Mouse (Mus musculus): ENCODE measurements around the gene Pomt2. TPM values are rescaled to one million over a fixed set of nuclear protein-coding genes. Genes with fewer than 3 reads are reported as not detected.
"Not testable (repeated sequence)": the region's sequence is repeated elsewhere in the genome, so short reads cannot be mapped to it uniquely, and the experiment has no call there.

Pomt2 gene
- 13.7 and 17.7 TPM in 2 replicates for total RNA-seq (2021)
- long read RNA-seq, full-length matches to known transcripts: 10 of 16 reads
- long read RNA-seq, partial matches to known transcripts: 2 of 16 reads
- long read RNA-seq, other reads (novel, unspliced or antisense): 4 of 16 reads

DNA sequence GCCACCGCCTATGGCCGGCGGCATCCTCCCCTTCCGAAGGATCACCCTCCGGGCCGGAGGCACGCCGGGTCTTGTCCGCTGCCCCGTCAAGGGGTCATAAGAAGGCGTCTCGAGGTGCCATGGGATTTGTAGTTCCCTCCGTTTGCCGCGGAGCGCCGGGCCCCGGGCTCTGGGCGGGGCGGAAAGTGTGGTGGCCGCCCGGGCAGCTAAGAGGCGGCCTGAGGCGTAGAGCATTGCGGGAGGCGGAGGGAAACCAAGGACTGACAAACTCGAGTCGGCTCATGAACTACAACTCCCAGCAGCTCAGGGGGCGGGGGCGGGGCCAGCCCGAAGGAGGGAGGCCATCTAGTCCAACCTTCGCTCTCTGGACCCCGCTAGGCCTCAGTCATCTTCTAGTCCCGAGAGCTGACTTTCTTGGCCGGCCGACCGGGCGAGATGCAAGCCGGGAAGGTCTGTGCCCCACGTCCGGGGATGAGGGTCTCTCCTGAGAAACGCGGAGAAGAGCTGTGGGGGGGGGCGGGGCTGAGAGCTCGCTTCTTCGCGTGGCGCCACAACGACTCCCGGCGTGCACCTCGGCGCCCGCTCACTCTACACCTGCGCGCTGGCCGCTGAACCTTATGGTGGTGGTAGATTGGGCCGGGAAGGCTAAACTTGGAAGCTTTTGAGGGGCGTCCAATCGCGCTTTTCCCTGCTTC lies at the start of gene Pomt2:
TSS of gene Pomt2 (minus strand) at position 574 of the 695 bp plus-strand sequence.
- peak; percentile 88 for DNase-seq

DNA sequence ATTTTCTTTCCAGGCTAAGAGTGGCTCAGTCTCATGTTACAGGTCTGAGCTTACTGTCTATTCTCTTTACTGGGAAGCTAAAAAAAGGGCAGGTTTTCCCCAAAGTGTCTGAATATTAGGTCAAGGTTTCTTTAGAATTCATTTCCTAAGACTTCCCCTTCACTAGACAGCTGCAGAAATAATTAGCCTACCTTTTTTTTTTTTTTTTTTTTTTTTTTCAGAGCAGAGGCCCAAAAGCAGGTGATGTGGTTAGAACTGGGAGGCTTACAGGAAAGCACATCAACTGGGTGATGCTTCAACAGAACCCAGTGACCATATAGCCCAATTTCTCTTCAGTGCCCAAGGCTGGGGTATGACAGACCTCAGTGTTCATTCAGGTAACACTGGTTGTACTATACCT lies 48.5 kb upstream of the Pomt2 start:
- no peak for DNase-seq

DNA sequence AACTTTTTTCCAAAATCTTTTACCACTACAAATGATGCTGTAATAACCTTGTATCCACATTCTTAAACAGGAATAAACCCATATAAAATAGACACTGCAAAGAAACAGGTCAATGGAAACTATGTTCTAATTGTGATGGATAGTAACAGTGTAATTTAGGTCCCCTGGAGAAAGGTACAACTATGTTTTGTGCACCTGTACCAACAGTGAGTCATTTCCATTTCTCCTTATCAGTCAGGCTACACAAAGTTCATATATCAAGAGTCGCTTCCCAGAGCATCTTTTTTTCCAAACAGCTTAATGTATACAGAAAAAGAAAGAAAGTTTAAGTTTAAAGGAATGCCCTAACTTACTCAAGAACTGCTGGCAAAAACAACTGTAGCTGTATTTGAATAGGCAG lies 47.3 kb upstream of the Pomt2 start:
- no peak for DNase-seq

DNA sequence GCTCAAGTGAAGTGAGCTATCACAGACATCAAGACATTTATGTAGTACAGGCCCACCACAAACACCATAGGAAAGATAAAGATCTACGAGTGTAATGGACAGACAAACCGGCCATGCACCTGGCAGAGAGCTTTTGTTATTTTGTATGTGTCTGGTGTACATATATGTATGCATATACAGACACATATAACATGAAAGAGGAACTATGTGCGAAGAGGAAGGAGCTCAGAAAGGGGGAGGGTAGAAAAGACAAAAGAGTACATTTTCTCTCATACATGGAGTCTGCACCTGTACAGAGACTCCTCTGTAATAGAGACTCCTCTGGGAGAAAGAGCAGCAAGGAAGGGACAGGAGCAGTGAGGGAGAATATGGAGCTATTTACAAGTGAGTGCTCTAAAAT lies 45.2 kb upstream of the Pomt2 start:
- no peak for DNase-seq

DNA sequence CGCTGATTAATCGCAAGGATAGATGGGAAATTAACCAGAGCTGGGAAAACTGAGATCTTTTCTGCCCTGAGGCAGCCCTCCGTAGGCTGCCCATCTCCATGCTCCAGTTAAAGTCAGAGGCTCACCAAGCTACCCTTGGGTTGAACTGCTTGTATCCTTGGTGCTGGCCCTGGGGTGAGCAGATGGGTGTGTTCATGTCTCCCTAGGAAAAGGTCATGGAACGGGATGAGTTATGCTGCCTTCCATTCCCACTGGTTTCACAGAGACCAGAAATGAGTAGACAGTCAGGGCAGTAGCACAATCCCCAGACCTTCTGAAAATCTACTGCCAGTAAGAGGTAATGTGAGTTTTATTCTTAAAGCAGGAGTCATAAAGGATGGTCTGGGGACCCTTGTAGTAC lies 29.9 kb upstream of the Pomt2 start:
- peak; percentile 30 for DNase-seq

DNA sequence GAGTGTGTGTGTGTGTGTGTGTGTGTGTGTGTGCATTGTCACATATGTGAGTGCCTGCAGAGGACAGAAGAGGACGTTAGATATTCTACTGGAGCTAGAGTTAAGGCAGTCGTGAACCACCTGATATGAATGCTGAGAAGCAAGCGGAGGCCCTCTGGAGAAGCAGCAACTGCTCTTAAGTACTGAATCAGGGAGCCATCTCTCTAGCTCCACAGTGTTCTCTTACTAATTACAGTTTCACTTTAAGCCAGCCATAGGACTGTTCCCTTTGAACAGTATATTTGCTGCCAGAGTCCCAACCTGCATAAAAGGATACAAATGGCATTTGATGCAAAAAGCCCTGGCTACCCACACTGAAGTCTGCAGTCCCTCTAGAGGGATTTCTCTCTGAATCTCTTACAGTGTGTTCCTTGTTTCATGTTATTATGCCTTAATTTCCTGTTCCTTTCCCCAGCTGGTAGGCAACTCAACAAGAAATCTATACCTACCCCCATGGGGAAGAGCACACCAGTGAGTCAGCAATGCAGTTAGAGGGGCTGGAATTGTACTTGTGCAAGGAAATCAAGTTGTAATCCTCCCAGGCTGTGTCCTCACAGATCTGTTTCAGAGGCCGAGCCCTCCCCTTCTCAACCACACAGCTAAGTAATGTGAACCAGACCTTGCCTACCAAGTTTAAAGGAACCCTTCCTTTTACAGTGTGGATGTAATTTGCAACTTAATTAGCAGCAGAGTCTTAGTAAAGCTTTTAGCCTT lies 27.6 kb upstream of the Pomt2 start:
- no peak for DNase-seq

DNA sequence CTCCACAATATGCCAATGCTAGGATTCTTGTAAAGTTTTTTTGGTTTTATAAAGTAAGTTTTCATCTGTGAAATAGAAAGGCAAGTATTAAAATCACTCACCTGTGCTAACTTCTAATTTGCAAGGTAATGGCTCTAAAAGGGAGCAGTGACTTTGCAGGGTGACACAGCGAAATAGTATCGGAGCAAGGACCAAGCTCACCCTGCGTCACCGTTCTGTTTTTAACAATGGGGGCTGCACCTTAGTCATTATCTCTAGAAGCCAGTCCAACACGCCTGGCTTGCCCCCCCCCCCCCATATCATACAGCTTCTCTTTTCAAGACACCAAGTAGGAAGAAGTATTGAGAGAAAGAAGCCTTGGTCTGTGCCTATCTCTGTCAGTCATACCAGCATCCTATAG lies 13.0 kb upstream of the Pomt2 start:
- DNase-seq: no peak

DNA sequence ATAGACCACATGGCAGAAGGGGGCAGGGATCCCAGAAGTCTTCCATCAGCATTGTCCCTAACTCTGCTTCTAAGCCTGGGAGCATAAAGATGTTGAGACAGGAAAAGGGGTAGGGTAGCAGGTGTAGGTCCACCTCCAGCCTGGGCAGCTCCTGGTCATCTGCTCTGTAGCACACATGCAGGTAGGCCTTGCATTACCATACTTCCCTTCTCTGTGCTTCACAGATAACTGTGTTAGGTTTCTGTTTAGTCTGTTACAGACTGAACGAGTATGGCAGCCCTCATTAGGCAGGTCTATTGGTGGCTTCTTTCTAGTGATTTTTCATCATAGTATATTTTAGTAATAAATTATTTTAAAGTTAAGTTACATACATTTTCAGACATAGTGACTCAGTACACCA lies 12.5 kb upstream of the Pomt2 start:
- DNase-seq: no peak

DNA sequence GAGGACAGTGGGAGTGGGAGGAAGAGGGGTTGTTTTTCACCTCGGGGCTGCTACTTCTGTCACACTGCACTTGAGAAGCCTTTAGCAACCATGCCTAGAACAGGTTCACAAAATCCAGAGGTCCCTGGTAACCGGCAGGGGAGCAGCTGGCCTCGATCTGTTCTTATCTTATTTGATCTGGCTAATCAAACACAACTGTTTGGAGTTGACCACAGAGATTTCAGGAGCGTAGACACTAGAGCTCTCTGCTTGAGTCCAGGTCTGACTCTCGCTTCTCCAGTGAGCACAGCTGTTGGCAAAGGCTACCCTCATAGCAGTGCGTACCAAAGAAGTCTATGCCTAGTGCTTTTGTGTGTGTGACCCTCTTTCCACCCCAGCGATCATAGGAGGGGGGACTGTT lies 10.3 kb upstream of the Pomt2 start:
- DNase-seq: no peak

DNA sequence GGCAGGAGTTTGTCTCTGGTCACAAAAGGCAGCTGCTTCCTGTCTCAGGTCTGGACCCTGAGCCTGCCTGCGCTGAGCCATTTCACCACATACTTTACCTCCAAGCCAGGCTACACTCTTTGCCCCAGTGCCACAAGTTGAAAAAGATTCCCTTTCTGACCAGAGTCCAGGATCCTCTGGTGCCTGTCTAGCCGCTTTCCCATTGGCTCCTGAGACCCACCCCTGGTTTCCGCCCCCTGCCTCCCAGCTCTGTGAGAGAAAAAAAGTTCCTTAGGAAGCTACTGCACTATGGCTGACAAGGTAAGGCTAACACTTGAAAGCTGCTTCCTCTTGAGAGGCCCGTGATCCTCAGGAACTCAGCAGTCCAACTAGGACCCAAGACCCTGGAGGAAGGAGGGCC lies 9.6 kb upstream of the Pomt2 start:
- DNase-seq: no peak

DNA sequence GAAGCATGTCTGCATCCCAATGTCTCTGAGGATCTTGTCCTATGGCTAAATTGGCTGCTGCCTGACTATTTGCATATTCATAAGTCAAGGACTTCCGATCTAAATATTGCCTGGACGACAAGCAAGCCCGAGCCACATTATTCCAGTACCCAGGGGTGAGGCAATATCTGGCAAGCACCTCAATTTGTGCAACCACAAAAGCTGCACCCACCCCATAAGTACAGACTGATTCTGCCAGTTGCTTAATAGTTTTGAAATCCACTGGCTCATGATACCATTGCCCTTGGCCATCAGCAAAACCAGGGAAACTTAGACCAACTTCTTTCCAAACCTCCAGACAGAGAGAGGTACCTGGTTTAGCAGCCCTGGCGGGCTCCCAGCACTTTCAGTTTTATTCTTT lies 6.7 kb upstream of the Pomt2 start:
- DNase-seq: not testable (repeated sequence)

DNA sequence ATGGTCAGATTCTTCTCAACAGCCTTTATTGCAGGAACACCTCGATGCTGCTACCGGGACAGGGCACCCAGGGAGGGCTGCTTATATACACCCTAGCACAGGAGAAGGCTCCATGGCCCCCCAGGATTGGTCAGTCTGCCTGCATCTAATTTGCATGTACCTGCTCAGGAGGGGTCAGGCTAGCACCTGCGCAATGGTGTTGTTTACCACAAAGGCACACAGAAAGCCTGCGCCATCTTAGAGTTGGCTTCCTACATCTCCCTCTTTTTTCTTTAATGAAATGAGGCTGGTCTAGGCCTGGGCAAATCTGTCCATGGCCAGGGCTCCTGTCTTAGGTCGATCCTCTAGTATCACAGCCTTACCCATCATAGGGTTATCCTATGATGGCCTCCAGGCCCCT lies 1.7 kb upstream of the Pomt2 start:
- DNase-seq: no peak

DNA sequence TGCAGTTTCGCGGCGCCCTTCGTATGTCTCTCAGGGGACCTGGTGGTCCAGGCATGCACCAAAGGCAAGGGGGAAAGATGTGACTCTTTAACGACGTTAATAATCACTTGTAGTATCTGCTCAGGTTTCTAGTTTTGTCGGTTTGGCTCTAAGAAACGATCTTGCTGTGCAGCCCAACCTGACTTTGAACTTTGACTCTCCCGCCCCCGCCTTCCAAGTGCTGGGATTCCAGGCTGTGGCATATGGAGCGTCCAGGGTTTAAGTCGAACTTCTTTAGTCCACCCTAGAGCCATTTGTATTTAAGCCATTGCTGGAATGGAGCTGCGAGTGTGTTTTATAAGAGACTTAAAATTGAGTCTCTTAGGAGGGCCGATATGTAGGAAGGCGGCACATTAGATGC lies 368 bp upstream of the Pomt2 start:
- no peak for DNase-seq

DNA sequence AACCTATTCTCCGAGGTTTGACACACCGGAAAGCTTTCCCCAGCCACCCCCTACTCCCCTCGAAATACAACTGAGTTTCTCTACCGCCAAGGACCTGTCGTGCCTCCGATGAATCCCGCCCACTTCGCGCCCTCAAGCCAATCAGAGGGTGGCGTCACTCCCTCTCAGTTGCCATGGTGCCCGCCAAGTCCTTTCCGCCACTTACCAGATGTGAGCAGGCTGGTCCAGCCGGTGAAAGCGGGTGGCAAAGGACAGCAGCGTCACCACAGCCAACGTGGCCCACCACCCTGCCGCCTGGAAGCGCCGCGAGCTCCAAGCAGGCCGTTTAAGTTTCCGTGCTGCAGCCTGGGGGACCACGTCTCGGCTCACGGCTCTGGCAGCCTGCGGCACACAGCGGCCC lies 802 bp downstream of the Pomt2 start, which contains the start of gene Gstz1:
TSS of gene Gstz1 (plus strand) at position 200 of the 400 bp plus-strand sequence.
- peak; percentile 89 for DNase-seq

DNA sequence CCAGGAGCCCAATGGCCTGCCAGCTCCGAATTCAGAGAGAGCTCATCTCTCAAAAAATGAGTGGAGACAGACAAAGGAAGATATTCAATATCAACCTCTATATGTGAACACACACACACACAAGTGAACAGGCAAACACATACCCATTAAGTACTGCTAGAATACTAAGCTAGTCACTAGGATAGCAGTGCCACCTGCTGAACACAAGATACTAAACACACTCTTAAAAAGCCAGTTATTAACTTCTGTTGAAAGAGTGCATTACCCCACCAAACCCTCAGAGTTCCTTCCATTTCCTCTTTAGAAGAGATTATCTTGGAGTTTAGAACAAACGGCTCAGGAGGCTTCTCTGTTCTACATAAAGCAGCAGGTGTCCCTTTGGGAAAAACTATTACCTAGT lies 5.6 kb downstream of the Pomt2 start:
- DNase-seq: no peak

DNA sequence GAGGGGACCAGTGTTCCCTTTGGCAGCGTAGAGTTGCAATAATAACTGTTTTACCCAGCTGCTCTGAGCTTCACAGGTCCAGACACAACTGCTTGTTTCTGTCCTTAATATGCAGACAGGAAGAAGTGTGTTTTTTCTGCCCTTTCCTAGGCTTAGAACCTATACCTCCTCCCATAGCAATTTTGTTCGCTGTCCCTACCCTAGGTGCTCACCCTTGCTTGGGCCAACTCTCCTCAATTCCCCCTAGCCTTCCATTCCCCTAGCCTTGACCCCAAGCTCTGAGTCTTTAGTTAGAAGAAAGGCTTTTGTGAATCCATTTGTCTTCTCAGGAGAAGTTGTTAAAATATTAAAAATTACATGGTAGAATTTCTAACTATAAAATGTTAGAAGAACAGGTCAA lies 9.0 kb downstream of the Pomt2 start:
- DNase-seq: no peak

DNA sequence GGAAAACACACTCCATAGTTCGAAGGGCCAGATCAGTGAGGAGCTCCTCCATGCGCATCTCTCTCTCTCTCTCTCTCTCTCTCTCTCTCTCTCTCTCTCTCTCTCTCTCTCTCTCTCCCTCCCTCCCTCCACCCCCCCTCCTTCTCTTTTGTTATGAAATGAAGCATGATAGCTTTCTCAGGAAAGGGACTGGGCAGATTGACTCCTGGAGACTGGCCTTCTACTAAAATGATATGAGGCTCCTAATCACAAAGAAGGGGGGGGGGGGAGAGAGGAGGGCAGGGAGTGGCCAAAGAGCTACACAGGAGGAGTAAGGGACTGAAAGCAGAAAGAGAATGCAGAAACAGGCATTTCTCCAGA lies 9.4 kb downstream of the Pomt2 start:
- DNase-seq: no peak

DNA sequence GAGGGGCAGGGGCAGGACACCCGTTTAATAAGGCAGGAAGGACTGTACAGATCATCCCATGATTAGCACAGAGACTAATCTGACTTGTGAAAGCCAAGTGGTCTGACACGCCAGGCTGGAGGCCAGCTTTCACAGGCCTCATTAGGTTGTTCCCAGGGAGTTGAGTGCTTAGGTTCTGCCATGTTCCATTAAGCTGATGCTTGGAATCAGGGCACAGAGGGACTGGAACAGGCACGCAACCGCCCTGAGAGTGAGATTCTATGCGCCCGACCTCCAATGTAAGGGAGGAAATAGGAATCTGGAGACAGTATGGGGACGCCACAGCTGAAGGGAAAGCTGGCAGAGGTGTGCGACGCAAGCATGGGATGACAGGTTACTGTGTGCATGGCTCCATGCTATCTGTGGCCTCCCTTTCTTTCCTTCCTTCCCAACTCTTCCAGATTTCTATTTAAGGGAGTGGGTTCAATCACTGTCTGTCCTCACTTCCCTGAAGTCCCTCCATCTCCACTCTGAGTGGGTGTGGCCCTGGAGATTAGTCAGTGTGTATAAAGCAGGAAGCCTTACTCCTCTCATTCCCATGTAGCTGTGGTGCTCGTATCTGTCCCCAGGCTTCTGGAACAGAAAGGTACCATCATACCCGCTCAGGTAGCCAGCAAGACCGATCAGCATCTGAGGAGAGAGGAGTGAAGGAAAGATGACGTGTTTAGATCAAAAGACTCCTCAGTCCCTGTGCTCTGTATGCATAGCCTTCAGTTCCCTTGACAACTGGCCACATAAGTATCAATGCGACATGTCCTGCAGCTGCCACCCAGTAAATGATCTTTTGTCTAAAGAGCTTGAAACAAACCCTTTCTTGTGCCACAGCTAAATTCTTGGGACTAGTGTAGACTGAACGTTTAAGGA lies 10.1 kb downstream of the Pomt2 start:
- no peak for DNase-seq

DNA sequence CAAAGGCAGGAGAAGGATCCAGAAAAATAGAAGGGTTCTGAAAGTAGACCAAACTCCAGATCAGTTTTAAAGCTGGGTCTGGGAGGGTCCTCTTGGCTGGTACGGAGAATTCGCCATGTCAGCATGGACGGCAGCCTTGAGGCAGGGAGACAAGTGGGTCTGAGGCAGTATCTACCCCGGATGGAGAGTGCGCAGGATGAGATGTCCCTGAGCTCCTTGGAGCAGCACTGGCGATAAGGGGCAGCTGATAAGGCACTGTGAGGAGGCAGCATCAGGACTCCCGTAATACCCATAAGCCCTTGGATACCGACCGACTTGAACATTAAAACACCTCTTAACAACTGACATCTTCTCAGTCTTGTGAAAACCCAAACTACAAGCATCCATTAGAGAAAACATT lies 15.0 kb downstream of the Pomt2 start:
- no peak for DNase-seq

DNA sequence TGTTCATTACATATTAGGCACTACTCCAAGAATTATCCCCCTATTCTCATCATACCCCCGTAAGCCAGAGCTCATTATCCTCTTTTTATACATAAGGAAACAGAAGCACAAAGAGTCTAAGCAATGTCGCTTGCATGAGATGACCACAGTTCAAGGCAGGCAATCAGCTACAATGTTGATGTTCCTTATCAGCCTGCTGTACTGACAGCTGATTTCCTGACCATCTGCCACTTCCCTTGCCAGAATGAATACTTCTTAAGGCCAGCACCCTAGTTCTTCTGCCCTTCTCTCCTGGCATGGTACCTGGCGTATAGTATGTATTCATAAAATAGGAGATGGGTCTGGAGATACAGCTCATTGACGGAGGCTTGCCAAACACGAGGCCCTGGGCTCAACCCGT lies 15.6 kb downstream of the Pomt2 start:
- no peak for DNase-seq

DNA sequence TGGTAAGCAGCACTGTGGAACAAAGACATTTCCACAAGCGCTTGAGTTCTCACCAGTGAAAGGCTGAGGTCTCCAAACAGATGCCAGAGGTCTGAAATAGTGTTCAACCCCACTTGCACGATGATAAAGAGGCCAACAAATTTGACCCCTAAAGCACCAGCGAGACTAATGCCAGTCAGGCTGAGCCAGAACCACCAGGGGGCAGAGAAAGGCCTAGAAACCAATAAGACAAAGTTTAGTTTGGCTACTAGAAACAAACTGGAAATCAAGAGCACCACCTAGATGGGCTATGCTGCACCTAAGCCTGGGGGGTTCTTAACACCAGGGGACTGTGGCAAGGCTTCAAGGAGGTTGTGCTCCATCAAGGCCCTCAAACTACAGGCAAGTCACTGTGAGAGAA lies 16.1 kb downstream of the Pomt2 start:
- peak; percentile 46 for DNase-seq

DNA sequence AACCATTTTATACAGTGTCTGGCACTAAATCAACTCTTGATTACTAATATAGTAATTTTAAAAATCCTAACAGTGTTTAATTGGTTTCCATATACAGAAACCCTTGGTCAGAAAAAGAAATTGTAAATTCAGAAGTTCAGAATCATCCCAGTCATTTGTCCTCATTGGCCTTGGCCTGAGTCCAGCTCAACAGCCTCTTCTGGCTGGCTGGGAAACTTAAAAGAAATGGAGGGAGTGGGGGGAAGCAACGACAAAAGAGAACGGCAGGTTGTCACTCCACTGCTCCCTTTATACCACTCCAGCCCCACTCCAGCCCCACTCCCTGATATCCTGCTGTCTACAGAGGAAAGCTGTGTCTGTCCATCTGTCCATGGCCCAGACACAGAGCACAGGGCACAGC lies 16.6 kb downstream of the Pomt2 start:
- DNase-seq: peak; percentile 61

DNA sequence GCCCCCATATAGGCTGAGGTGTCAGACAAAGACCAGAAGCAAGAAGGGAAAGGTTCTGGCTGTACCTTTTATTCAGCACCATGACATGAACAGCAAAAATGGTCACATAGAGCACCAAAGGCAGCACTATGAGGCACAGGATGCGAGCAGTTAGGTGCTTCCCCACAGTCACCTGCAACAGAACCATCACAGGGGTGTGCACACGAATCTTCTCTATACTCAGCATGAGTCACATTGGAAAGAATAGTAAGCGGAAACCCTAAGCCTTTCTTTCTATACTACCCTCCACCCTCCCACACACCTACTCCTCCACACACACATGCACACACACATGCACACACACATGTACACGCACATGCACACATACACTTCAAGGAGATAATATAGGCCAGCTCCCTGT lies 17.5 kb downstream of the Pomt2 start:
- DNase-seq: no peak

All from adrenal gland, postnatal 25 days (tissue).